8 mouse cellular contexts compared by ENCODE assay signal in the genomic region with DNA sequence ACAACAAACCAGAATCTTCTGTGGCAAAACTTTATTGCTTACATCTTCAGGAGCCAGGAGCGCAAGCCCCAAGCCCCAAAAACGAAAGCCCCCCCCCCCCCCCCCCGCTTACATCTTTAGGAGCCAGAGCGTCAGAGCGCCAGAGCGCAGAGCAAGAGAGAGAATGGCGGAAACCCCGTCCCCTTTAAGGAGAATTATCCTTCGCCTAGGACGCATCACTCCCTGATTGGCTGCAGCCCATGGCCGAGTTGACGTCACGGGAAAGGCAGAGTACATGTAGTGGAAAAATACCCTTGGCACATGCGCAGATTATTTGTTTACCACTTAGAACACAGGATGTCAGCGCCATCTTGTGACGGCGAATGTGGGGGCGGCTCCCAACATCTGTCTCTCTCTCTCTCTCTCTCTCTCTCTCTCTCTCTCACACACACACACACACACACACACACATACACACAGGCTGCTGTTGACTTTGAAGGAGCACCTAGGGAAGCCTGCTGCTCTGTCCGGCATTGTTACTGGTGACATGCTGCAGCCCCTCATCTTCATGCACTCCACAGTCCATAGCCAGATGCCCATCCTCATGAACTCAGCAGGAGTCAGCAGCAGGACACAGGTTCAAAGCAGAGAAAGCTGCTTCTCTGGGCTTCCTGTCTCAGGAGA. TPM values are rescaled to one million over a fixed set of nuclear protein-coding genes. Genes with fewer than 3 reads are reported as not detected.
DNase-seq lines count a peak whose midpoint lies in the region; ATAC-seq and TF ChIP-seq lines count a peak whose summit lies in the region.
"Not testable (repeated sequence)": the region's sequence is repeated elsewhere in the genome, so short reads cannot be mapped to it uniquely, and the experiment has no call there.

No protein-coding gene starts in this region.

- not testable (repeated sequence) for H3K9ac ChIP-seq in ES-E14 (ENCODE audit: insufficient read depth, low read depth, low read length, poor library complexity, severe bottlenecking); embryonic facial prominence, embryonic 13.5 days; heart, embryonic 12.5 days; intestine, embryonic 14.5 days (ENCODE audit: low read length); limb, embryonic 15.5 days; stomach, postnatal 0 days (ENCODE audit: low read length)
- H3K9ac ChIP-seq in neural tube, embryonic 13.5 days: peak overlapping the region; percentile 53; the same call in 1 of the 2 replicates

- H3K4me2 ChIP-seq in embryonic facial prominence, embryonic 13.5 days: peak overlapping the region; percentile 49; the same call in 1 of the 2 replicates
- peak overlapping the region; percentile 56 for H3K4me2 ChIP-seq in heart, embryonic 12.5 days
- not testable (repeated sequence) for H3K4me2 ChIP-seq in intestine, embryonic 14.5 days (ENCODE audit: low read length); limb, embryonic 15.5 days; stomach, postnatal 0 days (replicated peaks; ENCODE audit: low read depth)
- H3K4me2 ChIP-seq in neural tube, embryonic 13.5 days: peak overlapping the region; percentile 41

- H3K4me3 ChIP-seq in ES-E14 (ENCODE audit: insufficient read depth in 1 of 2, low read depth in 1 of 2, low read length in 2 of 2, poor library complexity in 1 of 2, severe bottlenecking in 1 of 2): 0 out of 4 replicates have a peak overlapping the region, but pooled peaks have one; percentile 2 to 19
- peak overlapping the region; percentile 30 for H3K4me3 ChIP-seq in embryonic facial prominence, embryonic 13.5 days
- peak overlapping the region; percentile 36 for H3K4me3 ChIP-seq in heart, embryonic 12.5 days
- peak overlapping the region; percentile 16; the same call in 1 of the 2 replicates for H3K4me3 ChIP-seq in intestine, embryonic 14.5 days (ENCODE audit: low read depth, low read length)
- H3K4me3 ChIP-seq in limb, embryonic 15.5 days: peak overlapping the region; percentile 25
- H3K4me3 ChIP-seq in neural tube, embryonic 13.5 days; stomach, postnatal 0 days (ENCODE audit: low read depth, low read length): not testable (repeated sequence)

- not testable (repeated sequence) for TF ChIP-seq CTCF in stomach, postnatal 0 days (IDR thresholded peaks at IDR 0.05; ENCODE audit: low read depth)

- not testable (repeated sequence) for TF ChIP-seq EP300 in stomach, postnatal 0 days (optimal IDR thresholded peaks at IDR 0.05)

- in situ Hi-C loops in ES-E14 (cut with MboI; ENCODE audit: low sequenced_read_pairs in 2 of 2, unreplicated experiment in 2 of 2): not testable (repeated sequence)

- DNase-seq in ES-E14 (ENCODE audit: low read depth, low spot score); intestine, embryonic 14.5 days (ENCODE audit: low spot score); stomach, postnatal 0 days (ENCODE audit: low spot score): not testable (repeated sequence)

- peaks cover 31% of the 10 kb centered on the region for H3K36me3 ChIP-seq in ES-E14 (ENCODE audit: control insufficient read depth, insufficient read depth, low read length, poor library complexity, severe bottlenecking)
- peaks cover 89% of the 10 kb centered on the region for H3K36me3 ChIP-seq in embryonic facial prominence, embryonic 13.5 days
- peaks cover 89% of the 10 kb centered on the region for H3K36me3 ChIP-seq in heart, embryonic 12.5 days
- H3K36me3 ChIP-seq in intestine, embryonic 14.5 days (ENCODE audit: control insufficient read depth, insufficient read depth, low read length): peaks cover 86% of the 10 kb centered on the region
- peaks cover 87% of the 10 kb centered on the region for H3K36me3 ChIP-seq in limb, embryonic 15.5 days
- H3K36me3 ChIP-seq in neural tube, embryonic 13.5 days: peaks cover 89% of the 10 kb centered on the region
- H3K36me3 ChIP-seq in stomach, postnatal 0 days (ENCODE audit: control insufficient read depth, insufficient read depth, low read length): peaks cover 32% of the 10 kb centered on the region

- H3K27me3 ChIP-seq in embryonic facial prominence, embryonic 13.5 days; heart, embryonic 12.5 days (replicated peaks); intestine, embryonic 14.5 days (replicated peaks; ENCODE audit: control insufficient read depth, insufficient read depth, low read length); limb, embryonic 15.5 days; neural tube, embryonic 13.5 days; stomach, postnatal 0 days (ENCODE audit: control insufficient read depth, insufficient read depth, low read length): not testable (repeated sequence)

- not testable (repeated sequence) for H3K9me3 ChIP-seq in ES-E14 (ENCODE audit: control insufficient read depth, insufficient read depth, low read depth, low read length); embryonic facial prominence, embryonic 13.5 days; heart, embryonic 12.5 days (replicated peaks); intestine, embryonic 14.5 days (ENCODE audit: control insufficient read depth, low read length); limb, embryonic 15.5 days; neural tube, embryonic 13.5 days; stomach, postnatal 0 days (ENCODE audit: control insufficient read depth, low read length)

- WGBS in embryonic facial prominence, embryonic 13.5 days: 68% methylated on average over 15 of the region's 19 CpGs
- 73% methylated on average over 9 of the region's 19 CpGs for WGBS in heart, embryonic 12.5 days
- WGBS in intestine, embryonic 14.5 days: 71% methylated on average over 11 of the region's 19 CpGs
- 73% methylated on average over 13 of the region's 19 CpGs for WGBS in limb, embryonic 15.5 days
- WGBS in neural tube, embryonic 13.5 days: 76% methylated on average over 14 of the region's 19 CpGs
- WGBS in stomach, postnatal 0 days: 62% methylated on average over 7 of the region's 19 CpGs

- not testable (repeated sequence) for ATAC-seq in embryonic facial prominence, embryonic 13.5 days (ENCODE audit: insufficient number of reproducible peaks, insufficient read depth, low FRiP score, low TSS enrichment, low read depth); limb, embryonic 15.5 days (ENCODE audit: insufficient number of reproducible peaks, low FRiP score, low TSS enrichment, low read depth)
- peak; percentile 47; the same call in 1 of the 2 replicates for ATAC-seq in heart, embryonic 12.5 days (ENCODE audit: insufficient number of reproducible peaks, low FRiP score)
- peak; percentile 51; the same call in 1 of the 2 replicates for ATAC-seq in intestine, embryonic 14.5 days (replicated peaks; ENCODE audit: low FRiP score, low TSS enrichment, low read depth)
- ATAC-seq in megakaryocyte, adult 5-6 weeks (ENCODE audit: poor library complexity, severe bottlenecking): peak; percentile 55
- peak; percentile 83 for ATAC-seq in neural tube, embryonic 13.5 days (ENCODE audit: low read depth)
- ATAC-seq in stomach, postnatal 0 days (ENCODE audit: low FRiP score, low TSS enrichment): peak; percentile 45; the same call in 1 of the 2 replicates

- H3K4me1 ChIP-seq in ES-E14 (ENCODE audit: control insufficient read depth in 2 of 2, insufficient read depth in 2 of 2, low read length in 2 of 2, poor library complexity in 1 of 2); embryonic facial prominence, embryonic 13.5 days; heart, embryonic 12.5 days (replicated peaks); intestine, embryonic 14.5 days (replicated peaks; ENCODE audit: control insufficient read depth, insufficient read depth, low read length); limb, embryonic 15.5 days; neural tube, embryonic 13.5 days (replicated peaks); stomach, postnatal 0 days (replicated peaks; ENCODE audit: control insufficient read depth, insufficient read depth): not testable (repeated sequence)

- H3K27ac ChIP-seq in ES-E14 (ENCODE audit: insufficient read depth, low read depth, low read length, poor library complexity, severe bottlenecking): not testable (repeated sequence)
- peak overlapping the region; percentile 58 for H3K27ac ChIP-seq in embryonic facial prominence, embryonic 13.5 days
- H3K27ac ChIP-seq in heart, embryonic 12.5 days (ENCODE audit: poor library complexity, severe bottlenecking): peak overlapping the region; percentile 11; the same call in 1 of the 2 replicates
- peak overlapping the region; percentile 40 for H3K27ac ChIP-seq in intestine, embryonic 14.5 days (ENCODE audit: low read depth)
- H3K27ac ChIP-seq in limb, embryonic 15.5 days: peak overlapping the region; percentile 68
- peak overlapping the region; percentile 67 for H3K27ac ChIP-seq in neural tube, embryonic 13.5 days (replicated peaks)
- H3K27ac ChIP-seq in stomach, postnatal 0 days (replicated peaks): peak overlapping the region; percentile 56; the same call in 1 of the 2 replicates

RNA-seq across cellular contexts. Expression of a gene that starts 55.1 kb away (rescaled TPM):
- total RNA-seq in ES-E14 (2012; rRNA removed): 13.8 and 15.6 TPM in 2 replicates
- polyA plus RNA-seq in embryonic facial prominence, embryonic 13.5 days (2015; fragmentation: Nextera tagmentation; extraction: Ambion mirVana): 74.6 and 80.7 TPM in 2 replicates
- polyA plus RNA-seq in heart, embryonic 12.5 days (2016; fragmentation: Nextera tagmentation; extraction: Ambion mirVana): 82.6 and 83.4 TPM in 2 replicates
- polyA plus RNA-seq in intestine, embryonic 14.5 days (2014; fragmentation: Nextera tagmentation; extraction: Ambion mirVana): 72.4 and 74.9 TPM in 2 replicates
- polyA plus RNA-seq in limb, embryonic 15.5 days (2015; fragmentation: Nextera tagmentation; extraction: Ambion mirVana): 74.4 and 75.9 TPM in 2 replicates
- 77.9 and 78.1 TPM in 2 replicates for total RNA-seq in megakaryocyte, adult 5-6 weeks (2015)
- 92.5 and 94.1 TPM in 2 replicates for total RNA-seq in megakaryocyte, adult 5-6 weeks (2017)
- polyA plus RNA-seq in neural tube, embryonic 13.5 days (2015; fragmentation: Nextera tagmentation; extraction: Ambion mirVana): 119 and 130 TPM in 2 replicates
- 57.2 and 61.2 TPM in 2 replicates for polyA plus RNA-seq in stomach, postnatal 0 days (2015; fragmentation: Nextera tagmentation; extraction: Ambion mirVana)
